Mouse (Mus musculus) layer of hippocampus, adult 2 months (tissue): ENCODE measurements around the gene Vps16. TPM values are rescaled to one million over a fixed set of nuclear protein-coding genes. Genes with fewer than 3 reads are reported as not detected.

Experiments
- DNase-seq, 2 experiments: peaks; one replicate each; pipeline ENCODE4 v3.0.0; 2022; ENCODE audit warnings: low spot score in 2 of 2
- H3K27ac ChIP-seq: fragments of 200-600 bp; 2 replicates; pipeline ENCODE4 v1.8.1; 2022
- H3K4me3 ChIP-seq: fragments of 200-600 bp; 2 replicates; pipeline ENCODE4 v1.8.1; 2022; ENCODE audit warnings: mild to moderate bottlenecking
- CTCF ChIP-seq: fragments of 200-600 bp; conservative IDR thresholded peaks from 2 replicates; pipeline ENCODE4 v1.8.1; 2022; ENCODE audit warnings: antibody characterized with exemption, mild to moderate bottlenecking, moderate library complexity
- total RNA-seq, 2 experiments: library from RNA; stranded (reverse); gene quantifications; 2 replicates each; pipeline ENCODE4 v1.2.3; 2021

Gene Vps16
- total RNA-seq, 2 experiments from 2014 or later: 91.3 to 104 TPM

GRCm38 (mm10) chr2:130432157-130432556, 8.0 kb downstream of the Vps16 start:
- no peak for TF ChIP-seq CTCF
- Histone ChIP-seq H3K4me3 (no peak overlapping the region), H3K27ac (no peak overlapping the region)
- DNase-seq: no peak

- Histone ChIP-seq H3K27ac (no peak overlapping the region), H3K4me3 (no peak overlapping the region)
- DNase-seq: peak in 1 of 2 experiments; percentile 57
- peak; percentile 81 for TF ChIP-seq CTCF
These were observed 9.0 kb downstream of the Vps16 start for GRCm38 (mm10) chr2:130433152-130433551.

GRCm38 (mm10) chr2:130436769-130437168, 12.6 kb downstream of the Vps16 start:
- no peak for TF ChIP-seq CTCF
- Histone ChIP-seq H3K4me3 (no peak overlapping the region), H3K27ac (no peak overlapping the region)
- DNase-seq: no peak

- no peak for TF ChIP-seq CTCF
- no peak for DNase-seq
- H3K4me3 ChIP-seq: no peak overlapping the region
- no peak overlapping the region; the same call in 1 of the 2 replicates for H3K27ac ChIP-seq
These were observed 14.7 kb downstream of the Vps16 start for GRCm38 (mm10) chr2:130438861-130439260.

GRCm38 (mm10) chr2:130439840-130440480, 15.8 kb downstream of the Vps16 start:
- Histone ChIP-seq H3K27ac (no peak overlapping the region), H3K4me3 (no peak overlapping the region)
- TF ChIP-seq CTCF: no peak
- DNase-seq: no peak

- TF ChIP-seq CTCF: no peak; the same call in 1 of the 2 replicates
- no peak for DNase-seq
- Histone ChIP-seq H3K4me3 (no peak overlapping the region), H3K27ac (no peak overlapping the region)
These were observed 18.0 kb downstream of the Vps16 start for GRCm38 (mm10) chr2:130442162-130442561.

- Histone ChIP-seq H3K27ac (no peak overlapping the region), H3K4me3 (no peak overlapping the region)
- peak; percentile 49 for TF ChIP-seq CTCF
- no peak for DNase-seq
These were observed 24.3 kb downstream of the Vps16 start for GRCm38 (mm10) chr2:130448449-130448848.

GRCm38 (mm10) chr2:130449021-130449793, 25.1 kb downstream of the Vps16 start:
- DNase-seq: no peak
- peak overlapping the region; percentile 94; the same call in 1 of the 2 replicates for H3K27ac ChIP-seq
- TF ChIP-seq CTCF: no peak
- H3K4me3 ChIP-seq: peak overlapping the region; percentile 94

GRCm38 (mm10) chr2:130449794-130450433, 25.8 kb downstream of the Vps16 start, which contains the start of gene Ptpra:
Gene Ptpra, plus strand, starts transcription at chr2:130450278.
- no peak for TF ChIP-seq CTCF
- H3K4me3 ChIP-seq: peak within 1 kb of the TSS; percentile 94
- peak; percentile 90 to 93 for DNase-seq
- H3K27ac ChIP-seq: peak within 1 kb of the TSS; percentile 94

GRCm38 (mm10) chr2:130450434-130450796, 26.3 kb downstream of the Vps16 start:
- Histone ChIP-seq H3K27ac (peak overlapping the region; percentile 94), H3K4me3 (peak overlapping the region; percentile 94)
- no peak for TF ChIP-seq CTCF
- peak; percentile 74 to 78 for DNase-seq

- DNase-seq: no peak
- no peak for TF ChIP-seq CTCF
- Histone ChIP-seq H3K4me3 (peak overlapping the region; percentile 94), H3K27ac (peak overlapping the region; percentile 94)
These were observed 27.1 kb downstream of the Vps16 start for GRCm38 (mm10) chr2:130451086-130451726.

- peak overlapping the region; percentile 94 for H3K27ac ChIP-seq
- peak overlapping the region; percentile 94 for H3K4me3 ChIP-seq
- no peak for DNase-seq
- TF ChIP-seq CTCF: no peak
These were observed 27.6 kb downstream of the Vps16 start for GRCm38 (mm10) chr2:130451727-130452090.

GRCm38 (mm10) chr2:130452266-130452665, 28.1 kb downstream of the Vps16 start:
- no peak for TF ChIP-seq CTCF
- no peak for DNase-seq
- peak overlapping the region; percentile 94 for H3K4me3 ChIP-seq
- H3K27ac ChIP-seq: peak overlapping the region; percentile 94
